Mouse (Mus musculus) frontal cortex, adult (tissue): ENCODE results near the gene Hspb9.

Experiments used
- ATAC-seq: cut with Nextera tagmentation; 2 replicates; pipeline ENCODE4 v1.9.2; 2017; ENCODE audit warnings: mild to moderate bottlenecking, moderate library complexity, mixed read lengths; ENCODE audit not compliant: low TSS enrichment

Hspb9 gene

GRCm38 (mm10) chr11:100759611-100760233 lies 46.1 kb downstream of the Hspb9 start, which contains the start of gene Kcnh4:
Gene Kcnh4, minus strand, starts transcription at chr11:100759942.
- ATAC-seq: peak; percentile 72

GRCm38 (mm10) chr11:100761547-100762045 lies 47.9 kb downstream of the Hspb9 start:
- ATAC-seq: peak; percentile 68

- ATAC-seq: no peak
Observed at GRCm38 (mm10) chr11:100762831-100763230, 49.2 kb downstream of the Hspb9 start, which contains the start of gene Hcrt. Gene Hcrt, minus strand, starts transcription at chr11:100762931.
